ENCODE assay signal across 9 mouse cellular contexts in genomic region chr13:32662041-32662440, GRCm38 (mm10).
DNase-seq lines count a peak whose midpoint lies in the region; ATAC-seq lines count a peak whose summit lies in the region.
"Had no signal": no experiment of that assay in that cellular context is flagged by ENCODE, and none has a peak within 500 bp of the region (broad histone marks: within the 10 kb centered on the region; RNA-seq: fewer than 3 reads in every experiment).

No protein-coding gene starts in this region.

- DNase-seq in adrenal gland, adult 2 months = peak; percentile 28
- no peak for DNase-seq in adrenal gland, adult 8-10 months
- peak; percentile 13 to 36 for DNase-seq in kidney, adult 8-10 months
- DNase-seq in kidney, adult 11 months = no peak
- DNase-seq in ES-CJ7 (ENCODE audit: low read depth, low spot score) = peak; percentile 48
- peak; percentile 41 to 56 for DNase-seq in kidney, postnatal 4 days
- no peak for DNase-seq in right cerebral cortex, adult 18-20 months
- DNase-seq: cerebellum, adult 11-12 months had no signal

- no peak for ATAC-seq in monocyte, adult 5-6 weeks (replicated peaks; ENCODE audit: insufficient number of reproducible peaks, low FRiP score, low TSS enrichment, poor library complexity, severe bottlenecking)

Comparison
In these comparisons a context has a peak if more than half of its experiments do, and no peak if none do; other contexts are left out.
1. DNase-seq: peak in adrenal gland, adult 2 months (single experiment), kidney, adult 8-10 months (2 of 2), ES-CJ7 (single experiment) and kidney, postnatal 4 days (2 of 2); none in adrenal gland, adult 8-10 months (single experiment), kidney, adult 11 months (single experiment) and right cerebral cortex, adult 18-20 months (single experiment).